In the genomic region with DNA sequence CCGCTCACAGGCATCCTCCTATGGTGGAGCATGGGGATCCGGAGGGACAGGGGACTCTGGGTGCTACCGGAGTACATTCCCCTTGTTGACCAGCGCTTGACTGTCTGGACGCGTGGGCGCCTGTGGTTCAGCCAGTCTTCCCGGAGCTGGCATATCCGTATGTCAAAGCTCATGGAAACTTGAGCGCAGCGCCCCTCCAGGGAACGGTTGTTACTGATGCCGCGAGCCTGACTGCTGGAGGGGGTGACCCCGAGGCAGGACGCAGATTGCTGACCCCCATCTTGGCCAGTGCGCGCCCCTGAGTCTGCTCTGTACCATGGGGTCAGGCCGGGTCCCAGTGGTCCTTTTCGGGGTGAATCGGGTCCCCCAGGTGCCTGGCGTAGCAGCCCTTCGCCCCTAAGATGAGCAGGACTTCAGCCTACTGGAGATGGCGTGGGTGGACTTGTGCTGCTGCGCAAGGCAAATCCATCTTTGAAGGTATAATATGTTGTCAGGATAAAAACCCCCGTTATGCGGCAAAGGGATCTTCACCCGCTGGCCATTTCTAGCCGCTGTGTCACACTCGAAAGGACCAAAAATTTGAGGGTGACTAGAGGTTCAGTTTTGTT, we compare ENCODE assay signal across 7 mouse cellular contexts. TPM values are rescaled to one million over a fixed set of nuclear protein-coding genes. Genes with fewer than 3 reads are reported as not detected.
DNase-seq lines count a peak whose midpoint lies in the region; ATAC-seq and TF ChIP-seq lines count a peak whose summit lies in the region.

No protein-coding gene starts in this region.

- H3K4me1 ChIP-seq in heart, embryonic 15.5 days (replicated peaks): peaks cover 23% of the 10 kb centered on the region
- peaks cover 22% of the 10 kb centered on the region for H3K4me1 ChIP-seq in limb, embryonic 15.5 days
- peaks cover 7% of the 10 kb centered on the region; the same call in 1 of the 2 replicates for H3K4me1 ChIP-seq in midbrain, embryonic 14.5 days (ENCODE audit: control insufficient read depth, insufficient read depth, low read length)
- H3K4me1 ChIP-seq in thymus, adult 2 months (replicated peaks; ENCODE audit: control insufficient read depth, insufficient read depth, low read length): peaks cover 17% of the 10 kb centered on the region

- no peaks in the 10 kb centered on the region for H3K9me3 ChIP-seq in heart, embryonic 15.5 days (replicated peaks)
- H3K9me3 ChIP-seq in limb, embryonic 15.5 days: no peaks in the 10 kb centered on the region
- H3K9me3 ChIP-seq in midbrain, embryonic 14.5 days (ENCODE audit: control insufficient read depth, low read length): no peaks in the 10 kb centered on the region

- peak; percentile 48 for ATAC-seq in common myeloid progenitor, adult 5-6 weeks (replicated peaks; ENCODE audit: low read depth, poor library complexity, severe bottlenecking)
- ATAC-seq in heart, embryonic 15.5 days (replicated peaks; ENCODE audit: insufficient number of reproducible peaks, insufficient read depth, low FRiP score, low read depth): peak; percentile 64
- ATAC-seq in limb, embryonic 15.5 days (ENCODE audit: insufficient number of reproducible peaks, low FRiP score, low TSS enrichment, low read depth): peak; percentile 59
- ATAC-seq in midbrain, embryonic 14.5 days (ENCODE audit: low FRiP score, low TSS enrichment): no peak

- DNase-seq in 3T3-L1 (ENCODE audit: low read depth, low spot score) (peak; percentile 85), 416B (ENCODE audit: low read depth) (peak; percentile 85)
- peak; percentile 73 for DNase-seq in midbrain, embryonic 14.5 days
- DNase-seq in thymus, adult 2 months: peak; percentile 77

- H3K4me3 ChIP-seq in heart, embryonic 15.5 days: peak overlapping the region; percentile 73
- H3K4me3 ChIP-seq in limb, embryonic 15.5 days: peak overlapping the region; percentile 84
- peak overlapping the region; percentile 65 for H3K4me3 ChIP-seq in midbrain, embryonic 14.5 days (replicated peaks; ENCODE audit: low read depth, low read length)
- H3K4me3 ChIP-seq in thymus, adult 2 months (ENCODE audit: control insufficient read depth, insufficient read depth, low read length): peak overlapping the region; percentile 92

- no peaks in the 10 kb centered on the region for H3K36me3 ChIP-seq in heart, embryonic 15.5 days
- no peaks in the 10 kb centered on the region for H3K36me3 ChIP-seq in limb, embryonic 15.5 days
- no peaks in the 10 kb centered on the region for H3K36me3 ChIP-seq in midbrain, embryonic 14.5 days (ENCODE audit: control insufficient read depth, insufficient read depth, low read length)
- no peaks in the 10 kb centered on the region for H3K36me3 ChIP-seq in thymus, adult 2 months (ENCODE audit: control insufficient read depth, insufficient read depth, low read length)

- no peak for TF ChIP-seq POLR2A in thymus, adult 2 months (IDR thresholded peaks at IDR 0.05; ENCODE audit: control insufficient read depth, extremely low read depth, insufficient read depth, low read length, poor library complexity)

- under 1% methylated on average over 30 of the region's 30 CpGs for WGBS in heart, embryonic 15.5 days
- WGBS in limb, embryonic 15.5 days: under 1% methylated on average over 30 of the region's 30 CpGs
- under 1% methylated on average over 30 of the region's 30 CpGs for WGBS in midbrain, embryonic 14.5 days
- WGBS in thymus, adult 2 months: under 1% methylated on average over 30 of the region's 30 CpGs

- H3K27ac ChIP-seq in heart, embryonic 15.5 days: peak overlapping the region; percentile 94
- peak overlapping the region; percentile 89 for H3K27ac ChIP-seq in limb, embryonic 15.5 days
- H3K27ac ChIP-seq in midbrain, embryonic 14.5 days (replicated peaks; ENCODE audit: low read depth, low read length): peak overlapping the region; percentile 70
- H3K27ac ChIP-seq in thymus, adult 2 months (ENCODE audit: control insufficient read depth, insufficient read depth, low read length): peak overlapping the region; percentile 39

- no peaks in the 10 kb centered on the region for H3K27me3 ChIP-seq in heart, embryonic 15.5 days
- H3K27me3 ChIP-seq in limb, embryonic 15.5 days: no peaks in the 10 kb centered on the region
- no peaks in the 10 kb centered on the region for H3K27me3 ChIP-seq in midbrain, embryonic 14.5 days (ENCODE audit: control insufficient read depth, insufficient read depth, low read length)
- H3K27me3 ChIP-seq in thymus, adult 2 months (ENCODE audit: control insufficient read depth, insufficient read depth, low read length): no peaks in the 10 kb centered on the region

- H3K9ac ChIP-seq in heart, embryonic 15.5 days: peak overlapping the region; percentile 86
- peak overlapping the region; percentile 66 for H3K9ac ChIP-seq in limb, embryonic 15.5 days
- H3K9ac ChIP-seq in midbrain, embryonic 14.5 days (replicated peaks; ENCODE audit: low read length): peak overlapping the region; percentile 56

- H3K4me2 ChIP-seq in heart, embryonic 15.5 days: peak overlapping the region; percentile 94
- H3K4me2 ChIP-seq in limb, embryonic 15.5 days: peak overlapping the region; percentile 87
- peak overlapping the region; percentile 98 for H3K4me2 ChIP-seq in midbrain, embryonic 14.5 days (ENCODE audit: low read length)

- TF ChIP-seq CTCF in thymus, adult 2 months (IDR thresholded peaks at IDR 0.05; ENCODE audit: borderline replicate concordance, control insufficient read depth, extremely low read depth, insufficient read depth, low read length, poor library complexity): peak; percentile 67; the same call in 1 of the 2 replicates

RNA-seq across cellular contexts. Expression of a gene that starts 0.5 kb away (rescaled TPM):
- 130 and 182 TPM in 2 replicates for total RNA-seq in common myeloid progenitor, adult 5-6 weeks (2017)
- polyA plus RNA-seq in heart, embryonic 15.5 days (2015; fragmentation: Nextera tagmentation; extraction: Ambion mirVana): 63.3 and 74.6 TPM in 2 replicates
- polyA plus RNA-seq in limb, embryonic 15.5 days (2015; fragmentation: Nextera tagmentation; extraction: Ambion mirVana): 56.3 and 64.5 TPM in 2 replicates
- 20.9 and 23.2 TPM in 2 replicates for polyA plus RNA-seq in midbrain, embryonic 14.5 days (2014; fragmentation: Nextera tagmentation; extraction: Ambion mirVana)
- 76.5 and 92.5 TPM in 2 replicates for polyA plus RNA-seq in thymus, adult 2 months (2012; rRNA removed)

RNA-seq across cellular contexts. Expression of a gene that starts 14.4 kb away (rescaled TPM):
- total RNA-seq in common myeloid progenitor, adult 5-6 weeks (2017): 195 and 219 TPM in 2 replicates
- polyA plus RNA-seq in heart, embryonic 15.5 days (2015; fragmentation: Nextera tagmentation; extraction: Ambion mirVana): 57.8 and 65.5 TPM in 2 replicates
- polyA plus RNA-seq in limb, embryonic 15.5 days (2015; fragmentation: Nextera tagmentation; extraction: Ambion mirVana): 70.7 and 71.9 TPM in 2 replicates
- 70.2 and 114 TPM in 2 replicates for polyA plus RNA-seq in midbrain, embryonic 14.5 days (2014; fragmentation: Nextera tagmentation; extraction: Ambion mirVana)
- polyA plus RNA-seq in thymus, adult 2 months (2012; rRNA removed): 36.3 and 40.8 TPM in 2 replicates

RNA-seq across cellular contexts. Expression of a gene that starts 38.0 kb away (rescaled TPM):
- total RNA-seq in common myeloid progenitor, adult 5-6 weeks (2017): 23.1 and 32.4 TPM in 2 replicates
- polyA plus RNA-seq in heart, embryonic 15.5 days (2015; fragmentation: Nextera tagmentation; extraction: Ambion mirVana): 15.0 and 20.9 TPM in 2 replicates
- 33.6 and 36.1 TPM in 2 replicates for polyA plus RNA-seq in limb, embryonic 15.5 days (2015; fragmentation: Nextera tagmentation; extraction: Ambion mirVana)
- polyA plus RNA-seq in midbrain, embryonic 14.5 days (2014; fragmentation: Nextera tagmentation; extraction: Ambion mirVana): 23.1 and 24.5 TPM in 2 replicates
- 38.5 and 38.6 TPM in 2 replicates for polyA plus RNA-seq in thymus, adult 2 months (2012; rRNA removed)

RNA-seq across cellular contexts. Expression of a gene that starts 42.7 kb away (rescaled TPM):
- 12.1 and 15.4 TPM in 2 replicates for total RNA-seq in common myeloid progenitor, adult 5-6 weeks (2017)
- polyA plus RNA-seq in heart, embryonic 15.5 days (2015; fragmentation: Nextera tagmentation; extraction: Ambion mirVana): 19.2 and 20.7 TPM in 2 replicates
- polyA plus RNA-seq in limb, embryonic 15.5 days (2015; fragmentation: Nextera tagmentation; extraction: Ambion mirVana): 23.6 and 25.1 TPM in 2 replicates
- polyA plus RNA-seq in midbrain, embryonic 14.5 days (2014; fragmentation: Nextera tagmentation; extraction: Ambion mirVana): 8.9 and 10.6 TPM in 2 replicates
- polyA plus RNA-seq in thymus, adult 2 months (2012; rRNA removed): 4.6 and 5.0 TPM in 2 replicates

Comparison
In these comparisons a context has a peak if more than half of its experiments do, and no peak if none do; other contexts are left out.
1. H3K27ac ChIP-seq: peak in every context shown above with its lines; median percentile 94 in heart, embryonic 15.5 days; 89 in limb, embryonic 15.5 days; 70 in midbrain, embryonic 14.5 days; 39 in thymus, adult 2 months.